Mouse (Mus musculus) forebrain, embryonic 15.5 days (tissue): ENCODE measurements around the gene Zbtb22. TPM values are rescaled to one million over a fixed set of nuclear protein-coding genes. Genes with fewer than 3 reads are reported as not detected.
"Not testable (repeated sequence)": the region's sequence is repeated elsewhere in the genome, so short reads cannot be mapped to it uniquely, and the experiment has no call there.

Experiments
- ATAC-seq: fragments of 200-750 bp; cut with Nextera tagmentation; replicated peaks from 2 replicates; pipeline ENCODE4 v1.8.0; 2017; ENCODE audit warnings: mild to moderate bottlenecking, moderate TSS enrichment, moderate library complexity
- H3K27ac ChIP-seq: fragments of 300-500 bp; sonication (generic); replicated peaks from 2 replicates; pipeline ENCODE4 v1.5.1; 2015; ENCODE audit warnings: mild to moderate bottlenecking, inconsistent platforms
- H3K27me3 ChIP-seq: fragments of 300-500 bp; sonication (generic); 2 replicates; pipeline ENCODE4 v1.6.1; 2015; ENCODE audit warnings: inconsistent platforms
- H3K36me3 ChIP-seq: fragments of 300-500 bp; sonication (generic); 2 replicates; pipeline ENCODE4 v1.6.1; 2015; ENCODE audit warnings: mild to moderate bottlenecking, inconsistent platforms
- H3K4me1 ChIP-seq: fragments of 300-500 bp; sonication (generic); 2 replicates; pipeline ENCODE4 v1.6.1; 2015; ENCODE audit warnings: inconsistent platforms
- H3K4me2 ChIP-seq: fragments of 300-500 bp; sonication (generic); replicated peaks from 2 replicates; pipeline ENCODE4 v1.6.1; 2015; ENCODE audit warnings: mild to moderate bottlenecking, inconsistent platforms
- H3K4me3 ChIP-seq: fragments of 300-500 bp; sonication (generic); 2 replicates; pipeline ENCODE4 v1.5.1; 2015; ENCODE audit warnings: mild to moderate bottlenecking, inconsistent platforms
- H3K9ac ChIP-seq: fragments of 300-500 bp; sonication (generic); replicated peaks from 2 replicates; pipeline ENCODE4 v1.6.1; 2015; ENCODE audit warnings: mild to moderate bottlenecking, inconsistent platforms
- H3K9me3 ChIP-seq: fragments of 300-500 bp; sonication (generic); 2 replicates; pipeline ENCODE4 v1.6.1; 2016; ENCODE audit warnings: inconsistent platforms
- WGBS: fragments of 180-500 bp; shearing (Covaris S2); methylation state at CpG from one replicate; pipeline ENCODE4 v1.1.7; 2015; ENCODE audit warnings: mixed read lengths; 5-methylcytosine and 5-hydroxymethylcytosine counted together
- polyA plus RNA-seq: library from polyadenylated mRNA; unstranded; fragments of >200 nt; fragmentation: Nextera tagmentation; extraction: Ambion mirVana; gene quantifications from 2 replicates; pipeline ENCODE4 v1.2.1, GENCODE M21; 2015

Zbtb22 gene
- polyA plus RNA-seq, 1 experiment from 2014 or later: 18.7 TPM

DNA sequence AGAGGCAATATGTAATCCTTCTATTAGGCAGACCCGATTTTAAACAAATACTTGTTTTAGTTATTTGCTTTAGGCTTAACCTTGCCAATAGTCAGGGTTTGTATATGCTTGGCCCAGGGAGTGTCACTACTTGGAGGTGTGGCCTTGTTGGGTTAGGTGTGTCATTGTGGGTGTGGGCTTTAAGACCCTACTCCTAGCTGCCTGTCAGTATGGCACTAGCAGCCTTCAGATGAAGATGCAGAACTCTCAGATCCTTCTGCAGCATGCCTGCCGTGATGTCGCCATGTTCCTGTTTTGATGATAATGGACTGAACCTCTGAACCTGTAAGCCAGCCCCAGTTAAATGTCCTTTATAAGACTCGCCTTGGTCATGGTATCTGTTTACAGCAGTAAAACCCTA, 22.7 kb upstream of the Zbtb22 start:
- peaks cover 13% of the 10 kb centered on the region for H3K4me1 ChIP-seq
- not testable (repeated sequence) for H3K4me2 ChIP-seq, ATAC-seq, H3K4me3 ChIP-seq, H3K36me3 ChIP-seq, H3K9me3 ChIP-seq, H3K9ac ChIP-seq, H3K27me3 ChIP-seq, H3K27ac ChIP-seq
- 82% methylated on average over 4 of the region's 4 CpGs for WGBS

DNA sequence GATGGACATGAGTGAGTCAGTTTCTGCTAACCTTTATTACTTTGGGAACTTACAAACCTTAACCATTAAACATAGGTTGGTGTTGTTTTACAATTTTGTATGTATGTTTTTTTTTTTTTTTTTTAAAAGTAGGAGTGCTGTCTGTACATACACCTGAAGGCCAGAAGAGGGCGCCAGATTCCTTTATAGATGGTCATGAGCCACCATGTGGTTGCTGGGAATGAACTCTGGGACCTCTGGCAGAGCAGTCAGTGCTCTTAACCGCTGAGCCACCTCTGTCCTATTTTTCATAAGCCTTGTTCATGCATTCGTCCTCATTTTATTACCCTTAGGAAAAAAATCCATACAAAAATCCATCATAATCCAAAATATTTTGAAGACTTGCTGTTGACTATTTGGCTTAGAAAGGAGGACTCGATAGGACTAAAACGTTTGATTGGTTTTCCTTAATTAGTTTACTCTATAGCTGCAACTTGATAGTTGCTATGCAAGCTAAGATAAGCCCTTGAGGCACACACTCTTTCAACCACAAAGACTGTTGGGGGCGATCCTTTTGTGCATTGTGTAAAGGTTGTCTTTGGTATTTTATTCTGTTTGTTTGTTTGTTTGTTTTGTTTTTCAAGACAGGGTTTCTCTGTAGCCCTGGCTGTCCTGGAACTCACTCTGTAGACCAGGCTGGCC, 18.4 kb upstream of the Zbtb22 start:
- Histone ChIP-seq H3K36me3 (no peaks in the 10 kb centered on the region), H3K4me3 (no peak overlapping the region), H3K27me3 (no peaks in the 10 kb centered on the region), H3K9ac (no peak overlapping the region), H3K4me2 (no peak overlapping the region), H3K27ac (no peak overlapping the region), H3K9me3 (no peaks in the 10 kb centered on the region), H3K4me1 (no peaks in the 10 kb centered on the region)
- WGBS: 45% methylated on average over 6 of the region's 6 CpGs
- no peak for ATAC-seq

DNA sequence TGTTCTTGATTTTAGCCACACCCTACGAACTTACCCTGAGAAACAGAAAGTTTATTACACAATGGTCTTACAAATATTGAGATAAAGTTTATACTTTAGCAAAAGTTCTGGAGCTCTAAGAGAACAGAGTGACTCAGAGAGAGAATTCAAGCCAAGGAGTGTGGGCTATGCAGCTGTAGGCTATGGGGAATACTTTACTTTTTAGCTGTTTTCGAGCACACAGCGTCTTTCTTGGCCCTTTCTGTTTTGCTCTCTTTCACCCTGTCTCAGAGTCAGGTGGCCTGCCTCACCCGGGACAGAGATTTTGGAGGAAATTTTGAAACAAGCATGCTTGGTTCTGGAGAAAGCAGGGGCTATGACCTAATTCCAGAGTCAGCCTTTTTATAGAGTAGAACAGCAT, 17.5 kb upstream of the Zbtb22 start:
- not testable (repeated sequence) for H3K4me1 ChIP-seq, H3K27ac ChIP-seq, H3K4me3 ChIP-seq, ATAC-seq, H3K9ac ChIP-seq, H3K4me2 ChIP-seq, H3K9me3 ChIP-seq, H3K36me3 ChIP-seq, H3K27me3 ChIP-seq
- WGBS: 86% methylated on average over 4 of the region's 4 CpGs

DNA sequence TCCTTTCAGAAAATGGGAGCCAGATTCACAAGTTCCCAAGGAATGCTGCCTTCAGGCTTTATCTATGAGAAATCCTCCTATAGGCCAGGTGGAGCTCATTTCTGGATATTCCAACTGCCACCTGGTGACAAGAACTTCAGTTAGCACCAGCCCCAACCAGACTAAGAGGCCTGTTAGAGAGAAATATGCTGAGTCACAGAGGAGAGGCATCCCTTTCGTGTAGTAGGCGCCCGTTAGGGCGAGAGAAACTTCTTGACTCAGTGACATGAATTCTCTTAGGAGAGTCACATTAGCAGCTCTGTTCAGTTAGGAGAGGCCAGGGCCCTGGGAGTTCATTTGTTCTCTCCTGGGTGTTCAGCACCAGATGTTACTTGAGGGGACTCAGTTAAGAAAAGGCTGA, 16.1 kb upstream of the Zbtb22 start:
- no peak overlapping the region for H3K4me3 ChIP-seq
- H3K4me2 ChIP-seq: no peak overlapping the region
- H3K27me3 ChIP-seq: no peaks in the 10 kb centered on the region
- 79% methylated on average over 4 of the region's 4 CpGs for WGBS
- no peak overlapping the region for H3K27ac ChIP-seq
- no peaks in the 10 kb centered on the region for H3K9me3 ChIP-seq
- no peaks in the 10 kb centered on the region for H3K4me1 ChIP-seq
- no peak overlapping the region for H3K9ac ChIP-seq
- H3K36me3 ChIP-seq: no peaks in the 10 kb centered on the region
- no peak for ATAC-seq

DNA sequence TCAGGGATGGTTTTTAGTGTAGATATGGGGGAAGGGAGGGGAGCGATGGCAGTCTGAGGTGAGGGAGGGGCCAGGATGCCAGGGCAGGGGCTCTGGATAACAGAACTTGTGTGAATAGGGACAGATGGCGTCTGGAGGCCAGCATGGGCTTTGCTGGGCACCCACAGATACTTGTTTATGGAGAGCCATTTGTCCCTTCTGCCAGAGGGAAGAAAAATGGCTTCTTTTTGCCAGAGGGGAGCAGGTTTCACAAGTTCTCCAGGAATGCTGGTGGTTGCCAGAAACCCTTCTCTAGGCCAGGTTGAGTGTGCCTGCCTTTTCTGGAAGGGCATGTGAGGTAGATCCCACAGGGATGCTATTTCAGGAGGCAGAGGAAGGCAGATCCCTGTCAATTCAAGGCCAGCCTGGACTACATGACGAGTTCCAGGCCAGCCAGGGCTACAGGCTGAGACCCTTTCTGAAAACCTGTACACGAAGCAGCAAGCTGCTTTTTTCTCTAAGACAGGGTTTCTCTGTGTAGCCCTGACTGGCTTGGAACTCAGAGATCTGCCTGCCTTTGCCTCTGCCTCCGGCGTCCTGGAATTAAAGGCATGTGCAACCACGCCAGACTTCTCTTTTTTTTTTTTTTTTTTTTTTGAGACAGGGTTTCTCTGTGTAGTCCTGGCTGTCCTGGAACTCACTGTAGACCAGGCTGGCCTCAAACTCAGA, 15.3 kb upstream of the Zbtb22 start:
- no peak overlapping the region for H3K27ac ChIP-seq
- H3K27me3 ChIP-seq: no peaks in the 10 kb centered on the region
- no peak overlapping the region for H3K4me3 ChIP-seq
- no peaks in the 10 kb centered on the region for H3K4me1 ChIP-seq
- no peak overlapping the region for H3K9ac ChIP-seq
- 75% methylated on average over 7 of the region's 7 CpGs for WGBS
- ATAC-seq: no peak
- no peaks in the 10 kb centered on the region for H3K9me3 ChIP-seq
- no peak overlapping the region for H3K4me2 ChIP-seq
- H3K36me3 ChIP-seq: no peaks in the 10 kb centered on the region

DNA sequence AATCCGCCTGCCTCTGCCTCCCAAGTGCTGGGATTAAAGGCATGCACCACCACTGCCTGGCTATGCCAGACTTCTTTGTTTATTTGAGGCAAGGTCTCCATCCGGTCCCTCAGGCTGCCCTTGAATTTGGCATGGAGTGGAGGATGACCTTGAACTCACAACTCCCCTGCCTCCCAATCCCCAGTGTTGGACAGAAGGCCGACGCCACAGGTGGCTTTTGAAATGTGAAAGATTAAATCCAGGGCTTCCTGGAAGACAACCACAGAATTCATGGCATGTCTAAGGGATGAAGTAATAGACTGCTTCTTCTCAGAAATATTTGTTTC, 14.8 kb upstream of the Zbtb22 start:
- 86% methylated on average over 4 of the region's 4 CpGs for WGBS

DNA sequence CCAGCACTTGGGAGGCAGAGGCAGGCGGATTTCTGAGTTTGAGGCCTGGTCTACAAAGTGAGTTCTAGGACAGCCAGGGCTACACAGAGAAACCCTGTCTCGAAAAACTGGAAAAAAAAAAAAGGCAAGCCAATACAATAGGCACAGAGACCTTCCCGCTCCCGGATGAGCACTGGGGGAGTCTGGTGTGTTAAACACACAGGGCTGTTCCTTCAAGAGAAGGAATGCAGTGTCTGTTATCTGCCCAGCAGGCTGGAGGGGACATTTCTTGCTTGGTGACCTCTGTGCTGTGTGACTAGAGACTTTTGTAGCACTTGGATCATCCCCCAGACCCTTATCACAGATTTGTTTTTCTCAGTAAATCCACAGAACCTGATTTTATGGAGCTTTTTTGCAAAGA, 14.1 kb upstream of the Zbtb22 start:
- WGBS: 81% methylated on average over 4 of the region's 4 CpGs
- Histone ChIP-seq H3K4me1 (no peaks in the 10 kb centered on the region; the same call in 1 of the 2 replicates), H3K4me2 (no peak overlapping the region), H3K27me3 (no peaks in the 10 kb centered on the region), H3K27ac (no peak overlapping the region), H3K4me3 (no peak overlapping the region), H3K9me3 (no peaks in the 10 kb centered on the region), H3K36me3 (no peaks in the 10 kb centered on the region), H3K9ac (no peak overlapping the region)
- ATAC-seq: no peak

More for the DNA sequence above, 14.8 kb upstream of the Zbtb22 start:
- Histone ChIP-seq H3K4me2 (no peak overlapping the region), H3K9me3 (no peaks in the 10 kb centered on the region), H3K9ac (no peak overlapping the region), H3K36me3 (no peaks in the 10 kb centered on the region), H3K4me1 (no peaks in the 10 kb centered on the region), H3K27ac (no peak overlapping the region), H3K27me3 (no peaks in the 10 kb centered on the region), H3K4me3 (no peak overlapping the region)
- ATAC-seq: no peak

DNA sequence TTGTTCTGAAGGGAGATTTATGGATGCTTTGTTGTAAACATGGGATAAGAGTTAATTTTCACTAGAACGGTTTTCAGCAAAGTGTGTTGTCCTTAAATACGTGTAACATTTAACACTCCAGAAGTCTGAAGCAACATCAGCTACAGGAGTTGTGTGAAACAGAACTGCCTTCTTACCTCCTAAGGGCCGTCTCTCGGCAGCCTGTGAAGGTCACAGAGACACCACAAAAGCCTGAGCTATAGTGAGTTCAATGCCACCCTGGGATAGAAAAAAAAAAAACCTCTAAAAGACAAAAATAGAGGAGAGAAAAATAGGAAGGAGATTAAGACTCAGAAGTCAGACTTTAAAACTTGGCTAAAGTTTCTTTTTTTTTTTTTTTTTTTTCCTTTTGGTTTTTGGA, 13.6 kb upstream of the Zbtb22 start:
- Histone ChIP-seq H3K4me1 (no peaks in the 10 kb centered on the region; the same call in 1 of the 2 replicates), H3K36me3 (no peaks in the 10 kb centered on the region), H3K4me3 (no peak overlapping the region), H3K27ac (no peak overlapping the region), H3K4me2 (no peak overlapping the region), H3K27me3 (no peaks in the 10 kb centered on the region), H3K9me3 (no peaks in the 10 kb centered on the region), H3K9ac (no peak overlapping the region)
- no peak for ATAC-seq
- WGBS: 72% methylated on average over 4 of the region's 4 CpGs

DNA sequence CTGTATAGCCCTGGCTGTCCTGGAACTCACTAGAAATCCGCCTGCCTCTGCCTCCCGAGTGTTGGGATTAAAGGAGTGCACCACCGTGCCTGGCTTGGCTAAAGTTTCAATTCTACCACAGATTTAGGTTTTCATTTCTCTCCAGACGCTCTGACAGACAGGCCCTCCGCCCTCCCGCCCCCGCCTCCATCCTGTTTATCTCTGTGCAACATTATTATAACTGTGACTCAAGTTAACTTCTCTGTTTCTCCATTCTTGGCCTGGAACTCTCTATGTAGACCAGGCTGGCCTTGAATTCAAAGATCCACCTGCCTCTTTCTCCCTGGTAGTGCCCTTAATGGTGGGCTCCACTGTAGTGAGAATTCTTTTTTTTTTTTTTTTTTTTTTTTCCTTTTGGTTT, 13.2 kb upstream of the Zbtb22 start:
- no peak overlapping the region for H3K27ac ChIP-seq
- H3K36me3 ChIP-seq: no peaks in the 10 kb centered on the region
- ATAC-seq: no peak
- no peaks in the 10 kb centered on the region for H3K27me3 ChIP-seq
- H3K4me3 ChIP-seq: no peak overlapping the region
- H3K9me3 ChIP-seq: no peaks in the 10 kb centered on the region
- no peak overlapping the region for H3K9ac ChIP-seq
- H3K4me1 ChIP-seq: peaks cover under 1% of the 10 kb centered on the region; the same call in 1 of the 2 replicates
- WGBS: 86% methylated on average over 7 of the region's 7 CpGs
- H3K4me2 ChIP-seq: no peak overlapping the region

DNA sequence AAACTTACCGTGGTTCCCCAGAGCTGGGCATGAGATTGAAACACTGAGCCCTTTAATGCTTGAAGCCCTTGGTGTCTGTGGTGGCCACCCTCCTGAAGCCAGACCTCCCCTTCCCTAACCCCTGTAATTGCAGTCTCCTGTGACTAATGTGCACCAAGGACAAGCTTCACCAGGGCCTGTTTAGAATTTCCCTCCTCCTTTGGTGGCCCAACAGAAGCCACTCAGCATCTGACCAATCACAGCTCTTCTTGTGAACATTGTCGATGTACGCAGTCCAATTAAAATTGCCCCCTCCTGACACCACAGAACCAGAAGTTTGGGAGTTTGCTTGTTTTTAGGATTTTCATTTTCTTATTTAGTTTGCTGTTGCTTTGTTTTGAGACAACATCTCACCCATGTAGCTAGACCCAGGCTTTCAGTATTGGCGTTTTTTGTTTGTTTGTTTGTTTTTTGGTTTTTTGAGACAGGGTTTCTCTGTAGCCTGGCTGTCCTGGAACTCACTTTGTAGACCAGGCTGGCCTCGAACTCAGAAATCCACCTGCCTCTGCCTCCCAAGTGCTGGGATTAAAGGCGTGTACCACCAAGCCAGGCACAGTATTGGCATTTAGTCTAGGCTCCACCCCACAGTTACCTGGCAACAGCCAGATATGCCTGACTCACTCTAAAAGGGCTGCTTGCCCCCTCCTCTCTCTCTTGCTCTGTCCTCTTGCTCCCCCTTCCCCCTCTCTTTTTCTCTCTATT, 11.6 kb upstream of the Zbtb22 start:
- not testable (repeated sequence) for H3K9ac ChIP-seq, H3K36me3 ChIP-seq, H3K9me3 ChIP-seq, H3K27ac ChIP-seq, ATAC-seq, H3K4me2 ChIP-seq, H3K27me3 ChIP-seq, H3K4me3 ChIP-seq
- 76% methylated on average over 6 of the region's 6 CpGs for WGBS
- peaks cover 11% of the 10 kb centered on the region for H3K4me1 ChIP-seq

DNA sequence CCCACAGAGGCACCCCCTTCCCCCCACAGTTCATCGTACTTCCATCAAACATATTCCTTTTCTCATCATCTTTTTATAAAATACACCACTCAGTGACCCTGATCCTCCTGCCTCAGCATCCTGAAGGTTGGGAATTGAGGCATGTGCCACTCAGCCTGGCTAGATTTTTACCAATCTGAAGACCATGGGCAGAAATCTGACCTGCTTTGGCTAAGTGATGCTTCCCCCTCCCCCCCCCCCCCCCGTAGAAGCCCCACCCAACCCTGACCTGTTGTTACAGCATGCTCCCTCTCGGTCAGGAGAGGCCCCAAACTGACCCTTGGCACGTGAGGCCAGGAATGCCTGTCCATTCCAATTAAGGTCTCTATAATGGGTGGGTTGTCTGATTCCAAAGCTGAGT, 10.9 kb upstream of the Zbtb22 start, which contains the start of gene Platr17:
Gene Platr17 (plus strand): TSS at position 301 of the 400 bp plus-strand sequence.
- not testable (repeated sequence) for H3K9me3 ChIP-seq, H3K4me2 ChIP-seq, ATAC-seq, H3K27ac ChIP-seq, H3K9ac ChIP-seq, H3K4me3 ChIP-seq, H3K36me3 ChIP-seq, H3K27me3 ChIP-seq
- WGBS: 50% methylated on average over 4 of the region's 4 CpGs
- peaks cover 11% of the 10 kb centered on the region for H3K4me1 ChIP-seq

DNA sequence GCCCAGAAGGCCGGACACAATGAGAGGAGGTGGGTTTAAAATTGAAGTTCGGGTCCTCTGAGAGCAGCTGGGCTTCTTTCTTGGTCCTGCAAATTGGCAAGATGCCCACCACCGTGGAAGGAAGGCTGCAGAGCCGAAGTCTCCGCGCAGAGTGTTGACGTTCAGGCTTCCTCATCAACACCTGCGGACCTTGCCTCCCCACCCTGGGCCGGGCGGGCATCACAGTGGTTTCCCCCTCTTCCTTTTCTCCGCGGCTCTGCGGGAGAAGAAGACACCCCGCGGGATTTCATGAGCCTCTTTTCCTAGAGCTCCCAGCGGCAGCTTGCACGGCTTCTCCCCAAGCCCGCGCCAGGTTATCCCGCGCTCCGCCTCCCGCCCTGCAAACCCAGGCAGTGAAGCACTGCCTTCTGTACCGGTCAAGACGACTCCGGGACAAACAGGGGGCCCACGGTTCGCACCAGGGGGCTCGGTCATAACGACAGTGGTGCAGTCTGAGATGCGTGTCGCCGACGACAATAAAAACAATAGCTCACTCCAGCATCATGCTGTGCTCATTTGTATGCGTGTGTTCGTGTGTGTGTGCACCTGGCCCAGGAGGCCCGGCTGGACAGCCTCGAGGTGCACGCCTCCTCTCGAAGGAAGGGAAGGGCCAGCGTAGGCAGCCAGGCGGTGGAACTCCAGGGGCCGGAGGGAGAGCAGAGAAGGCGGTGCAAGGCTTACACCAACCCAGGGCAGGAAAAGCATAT, 7.2 kb upstream of the Zbtb22 start:
- H3K27me3 ChIP-seq: no peaks in the 10 kb centered on the region
- ATAC-seq: peak; percentile 12
- WGBS: under 1% methylated on average over 43 of the region's 44 CpGs
- H3K4me1 ChIP-seq: peaks cover 30% of the 10 kb centered on the region
- peak overlapping the region; percentile 94 for H3K4me2 ChIP-seq
- peaks cover 23% of the 10 kb centered on the region for H3K36me3 ChIP-seq
- no peaks in the 10 kb centered on the region for H3K9me3 ChIP-seq
- peak overlapping the region; percentile 80 for H3K4me3 ChIP-seq
- H3K9ac ChIP-seq: peak overlapping the region; percentile 89
- H3K27ac ChIP-seq: peak overlapping the region; percentile 95
